Mouse (Mus musculus) mature B cell (primary cell): ENCODE data around the gene 0610040J01Rik.

Experiments
- in situ Hi-C: fragments of 300-500 bp; cut with MboI; formaldehyde crosslinking; loops from 2 replicates; pipeline ENCODE4 v1.14.3; 2019

Gene 0610040J01Rik

GRCm38 (mm10) chr5:63811819-63812508 is at the start of gene 0610040J01Rik:
TSS of gene 0610040J01Rik (plus strand) at chr5:63812363.
- in situ Hi-C loops: loop anchor here (5.0 kb wide), 1 partner anchor 75 kb away; no protein-coding TSS in a partner anchor

DNA sequence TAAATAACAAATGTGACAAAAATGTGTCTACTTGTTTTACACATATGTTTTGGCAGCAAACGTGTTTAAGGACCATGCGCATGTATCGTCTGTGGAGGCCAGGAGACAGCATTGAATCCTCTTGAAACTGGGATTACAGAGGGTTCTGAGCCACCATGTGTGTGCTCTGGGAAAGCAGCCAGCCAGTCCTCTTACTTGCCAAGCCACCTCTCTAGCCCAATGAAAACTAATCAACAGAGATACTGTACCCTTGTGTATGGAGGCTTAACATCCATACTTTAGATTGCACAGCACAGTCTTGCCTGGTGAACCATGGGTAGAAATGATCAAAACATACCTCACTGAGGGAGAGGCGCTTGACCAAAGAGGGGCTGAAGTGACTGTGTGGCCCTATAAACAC is 46.3 kb upstream of the 0610040J01Rik start:
- in situ Hi-C loops: loop anchor here (25.0 kb wide), 1 partner anchor 879 kb away; no protein-coding TSS in a partner anchor

DNA sequence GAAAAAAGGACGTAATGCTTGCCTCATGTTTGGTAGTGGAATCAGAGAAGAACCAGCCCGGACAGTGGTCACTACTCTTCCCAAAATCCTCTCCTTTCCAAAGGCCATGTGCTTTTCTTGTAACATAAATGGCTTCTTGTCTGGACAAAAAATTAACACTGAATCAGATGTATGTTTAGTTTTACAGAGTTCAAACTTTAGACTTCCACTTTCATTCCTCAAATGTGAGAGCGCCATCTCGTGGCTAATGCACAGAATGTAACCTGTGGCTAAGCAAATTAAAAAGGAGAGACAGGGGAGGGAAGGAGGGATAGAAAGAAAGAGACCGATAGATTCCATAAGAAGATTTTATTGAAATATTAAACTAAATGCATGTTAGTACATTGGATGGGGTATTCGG is 45.4 kb upstream of the 0610040J01Rik start:
- in situ Hi-C loops: loop anchor here (25.0 kb wide), 1 partner anchor 879 kb away; no protein-coding TSS in a partner anchor

DNA sequence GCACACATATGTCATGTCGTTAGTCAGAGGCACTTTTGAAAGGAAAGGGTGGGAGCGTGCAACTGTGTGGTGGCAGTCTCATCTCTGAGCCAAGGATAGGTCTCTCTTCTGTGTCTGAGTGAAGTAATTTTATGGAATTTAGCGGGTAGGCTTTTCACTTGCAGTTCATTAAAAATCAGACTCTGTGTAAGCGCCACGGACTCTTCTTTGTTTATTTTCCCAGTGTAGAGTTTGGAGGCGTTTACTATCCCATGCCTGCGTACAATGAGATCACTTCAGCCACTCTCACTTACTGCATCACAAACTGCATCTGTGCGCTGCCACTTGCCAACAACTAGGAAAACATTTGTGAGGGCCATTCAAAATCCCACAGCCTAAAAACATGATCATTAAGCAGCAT is 44.7 kb upstream of the 0610040J01Rik start:
- in situ Hi-C loops: loop anchor here (25.0 kb wide), 1 partner anchor 880 kb away; no protein-coding TSS in a partner anchor

- in situ Hi-C loops: loop anchor here (25.0 kb wide), 1 partner anchor 881 kb away; no protein-coding TSS in a partner anchor
These were observed 43.9 kb upstream of the 0610040J01Rik start for GRCm38 (mm10) chr5:63768220-63768619.

DNA sequence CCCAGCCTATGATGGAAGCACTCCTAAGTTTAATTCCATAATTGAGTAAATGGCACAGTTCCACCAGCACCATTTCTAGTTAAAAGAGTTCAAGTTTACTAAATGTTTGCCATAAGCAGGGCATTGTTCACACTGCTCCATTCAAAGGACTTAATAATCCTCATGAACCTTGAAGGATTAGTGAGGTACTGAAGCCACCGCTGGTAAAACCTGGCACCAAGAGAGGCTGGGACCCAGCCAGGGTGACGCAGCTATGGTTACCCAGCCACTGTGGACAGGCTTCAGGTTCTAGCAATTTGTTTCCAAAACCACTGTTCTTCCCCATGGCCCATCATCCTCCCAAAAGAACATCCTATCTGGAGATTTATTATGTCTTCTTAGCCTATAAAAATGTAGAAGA is 39.2 kb upstream of the 0610040J01Rik start:
- in situ Hi-C loops: loop anchor here (25.0 kb wide), 1 partner anchor 886 kb away; no protein-coding TSS in a partner anchor

- in situ Hi-C loops: loop anchor here (25.0 kb wide), 1 partner anchor 886 kb away; no protein-coding TSS in a partner anchor
These were observed 38.6 kb upstream of the 0610040J01Rik start for GRCm38 (mm10) chr5:63773603-63774002.

DNA sequence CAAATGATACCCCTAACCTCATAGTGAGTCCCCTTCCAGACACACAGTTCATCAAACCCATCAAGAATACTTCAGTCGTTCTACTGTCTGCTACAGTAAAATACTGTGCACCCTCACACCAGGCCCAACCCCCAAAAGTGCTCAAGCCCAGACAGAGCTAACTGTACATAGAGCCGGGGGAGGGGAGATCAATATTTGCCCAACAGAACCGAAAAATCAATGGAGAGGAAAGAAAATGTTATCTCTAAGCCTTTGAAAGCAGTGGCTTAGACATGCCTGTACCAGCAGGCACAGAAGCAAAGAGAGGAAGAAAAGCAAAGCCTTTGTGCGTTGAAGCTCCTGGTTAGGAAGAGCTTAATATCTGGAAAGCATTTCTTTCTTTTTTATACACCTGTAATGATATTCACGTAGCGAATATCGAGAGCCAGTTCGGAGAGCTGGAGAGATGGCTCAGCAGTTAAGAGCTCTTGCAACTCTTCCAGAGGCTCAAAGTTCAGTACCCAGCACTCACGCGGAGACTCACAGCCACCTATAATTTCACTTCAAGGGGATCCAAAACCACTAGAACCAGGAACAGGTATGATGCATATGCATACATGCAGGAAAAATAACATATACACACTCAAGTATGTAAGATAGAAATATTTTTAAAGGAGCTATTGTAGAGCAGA is 23.9 kb upstream of the 0610040J01Rik start:
- in situ Hi-C loops: no loop called here

DNA sequence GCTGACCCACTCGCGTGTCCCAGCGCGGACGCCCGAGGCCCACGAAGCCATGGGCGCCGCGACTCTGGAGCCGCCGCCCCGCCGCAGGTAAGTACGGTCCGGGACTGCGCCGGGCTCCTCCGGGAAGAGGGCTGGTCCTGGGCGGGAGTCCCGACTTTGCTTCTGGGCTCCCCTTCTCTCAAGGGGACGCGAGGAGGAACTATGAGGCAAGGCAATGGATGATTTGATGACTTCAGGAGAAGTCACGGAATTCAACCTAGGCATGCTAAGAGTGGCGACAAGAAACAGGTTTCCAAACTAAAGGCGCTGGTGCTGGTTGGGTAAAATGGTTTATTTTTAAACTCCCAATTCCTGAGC is 324 bp downstream of the 0610040J01Rik start:
- in situ Hi-C loops: loop anchor here (5.0 kb wide), 1 partner anchor 75 kb away; no protein-coding TSS in a partner anchor

DNA sequence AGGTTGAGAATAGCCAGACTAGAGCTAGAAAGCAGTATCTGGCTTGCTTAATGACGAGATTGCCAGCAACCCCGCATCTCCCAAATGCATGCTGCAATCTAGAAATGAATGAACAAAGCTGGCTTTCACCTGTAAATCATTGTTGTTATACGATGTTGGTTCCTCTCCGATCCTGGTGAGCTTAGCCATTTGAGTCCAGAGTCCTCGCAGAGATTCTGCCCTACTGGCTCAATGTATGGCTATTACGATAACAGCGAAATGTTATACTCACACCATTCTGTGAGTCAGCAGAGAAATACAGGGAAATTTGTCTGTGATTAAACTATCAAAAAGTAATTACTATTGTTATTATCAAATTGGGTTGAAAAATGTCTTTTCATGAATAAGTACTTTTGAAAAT is 4.5 kb downstream of the 0610040J01Rik start:
- in situ Hi-C loops: no loop called here

DNA sequence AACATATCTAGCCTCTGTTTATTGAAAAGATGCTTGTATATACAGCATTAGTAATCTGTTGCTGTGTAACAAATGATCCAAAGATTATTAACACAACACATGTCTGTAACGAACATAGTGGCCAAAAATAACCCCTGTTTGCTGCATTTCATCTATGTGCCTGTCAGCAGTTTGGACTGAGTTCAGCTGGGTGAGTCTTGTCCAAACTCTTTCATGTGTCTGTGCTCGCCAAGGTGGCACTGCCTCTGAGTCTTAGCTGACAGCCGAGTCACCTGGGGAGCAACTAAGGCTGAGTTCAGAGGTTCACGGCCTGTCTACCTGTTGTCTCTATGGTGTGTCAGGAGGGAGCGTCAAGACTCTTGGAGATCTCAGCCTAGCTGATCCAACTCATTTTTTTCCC is 5.1 kb downstream of the 0610040J01Rik start:
- in situ Hi-C loops: no loop called here

DNA sequence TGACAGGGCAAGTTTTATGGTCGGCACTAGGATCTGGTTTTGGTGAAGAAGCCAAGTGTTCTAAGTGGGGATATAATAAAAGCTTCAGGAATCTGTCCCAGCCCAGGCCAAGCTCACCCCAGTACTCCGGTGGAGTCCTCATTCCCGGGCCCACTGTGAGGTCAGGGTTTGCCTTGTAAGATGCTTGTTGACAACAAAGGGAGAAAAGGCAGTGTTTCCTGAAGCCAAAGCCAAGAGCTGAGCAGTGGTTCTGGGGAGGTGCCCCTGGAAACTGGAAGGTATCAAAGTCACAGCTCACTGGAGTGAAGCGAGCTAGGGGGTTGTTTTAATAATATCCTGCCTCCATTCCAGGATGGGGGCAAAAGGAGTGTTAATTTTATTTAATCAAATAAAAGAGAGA is 6.8 kb downstream of the 0610040J01Rik start:
- in situ Hi-C loops: no loop called here

- in situ Hi-C loops: no loop called here
These were observed 7.4 kb downstream of the 0610040J01Rik start for GRCm38 (mm10) chr5:63819519-63819918.

- in situ Hi-C loops: no loop called here
These were observed 9.0 kb downstream of the 0610040J01Rik start for GRCm38 (mm10) chr5:63821176-63821575.

GRCm38 (mm10) chr5:63821860-63822259 is 9.7 kb downstream of the 0610040J01Rik start:
- in situ Hi-C loops: no loop called here

DNA sequence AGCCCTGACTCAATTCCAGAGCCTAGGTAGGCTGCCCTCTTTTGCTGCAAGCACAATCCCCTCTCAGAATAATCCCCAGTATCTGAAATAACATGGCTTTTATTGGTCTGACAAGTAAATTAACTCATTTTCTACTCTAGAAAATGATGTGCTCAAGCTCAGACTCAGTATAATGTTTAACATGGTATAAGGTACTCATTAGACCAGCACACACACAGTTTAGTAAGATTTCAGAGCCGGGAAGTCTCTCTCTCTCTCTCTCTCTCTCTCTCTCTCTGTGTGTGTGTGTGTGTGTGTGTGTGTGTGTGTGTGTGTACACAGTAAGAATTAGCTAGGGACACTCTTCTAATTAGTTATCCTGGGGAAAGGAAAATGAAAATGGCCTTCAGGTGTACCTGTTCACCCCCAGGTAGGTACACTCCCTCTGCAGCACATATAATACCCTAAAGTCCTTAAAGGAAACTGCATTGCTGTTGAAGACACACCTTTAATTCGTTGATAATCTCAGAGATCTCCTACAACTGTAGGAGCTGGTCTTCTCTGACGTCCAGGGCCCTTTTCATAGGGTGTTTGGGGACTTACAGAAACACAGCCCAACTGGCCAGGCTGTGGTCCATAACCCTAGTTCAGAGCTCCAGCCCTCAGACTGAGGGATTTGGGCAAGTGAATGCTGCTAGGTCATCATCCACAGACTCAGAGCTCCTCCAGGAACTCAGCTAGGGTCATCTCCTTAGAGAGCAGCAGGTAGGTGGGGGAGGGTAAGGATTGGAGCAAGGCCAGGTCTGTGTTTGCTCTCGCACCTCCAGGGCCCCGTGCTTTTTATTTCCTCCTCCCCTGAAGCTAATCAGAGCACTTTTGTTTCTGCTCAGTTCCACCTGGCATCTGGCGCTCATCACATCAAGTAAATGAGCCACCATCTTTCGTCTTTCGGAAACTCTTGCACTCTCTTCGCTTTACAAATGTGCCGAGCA is 11.5 kb downstream of the 0610040J01Rik start:
- in situ Hi-C loops: no loop called here

- in situ Hi-C loops: no loop called here
These were observed 12.6 kb downstream of the 0610040J01Rik start for GRCm38 (mm10) chr5:63824599-63825350.

GRCm38 (mm10) chr5:63825881-63826280 is 13.7 kb downstream of the 0610040J01Rik start:
- in situ Hi-C loops: no loop called here

- in situ Hi-C loops: no loop called here
These were observed 14.8 kb downstream of the 0610040J01Rik start for GRCm38 (mm10) chr5:63827006-63827405.

DNA sequence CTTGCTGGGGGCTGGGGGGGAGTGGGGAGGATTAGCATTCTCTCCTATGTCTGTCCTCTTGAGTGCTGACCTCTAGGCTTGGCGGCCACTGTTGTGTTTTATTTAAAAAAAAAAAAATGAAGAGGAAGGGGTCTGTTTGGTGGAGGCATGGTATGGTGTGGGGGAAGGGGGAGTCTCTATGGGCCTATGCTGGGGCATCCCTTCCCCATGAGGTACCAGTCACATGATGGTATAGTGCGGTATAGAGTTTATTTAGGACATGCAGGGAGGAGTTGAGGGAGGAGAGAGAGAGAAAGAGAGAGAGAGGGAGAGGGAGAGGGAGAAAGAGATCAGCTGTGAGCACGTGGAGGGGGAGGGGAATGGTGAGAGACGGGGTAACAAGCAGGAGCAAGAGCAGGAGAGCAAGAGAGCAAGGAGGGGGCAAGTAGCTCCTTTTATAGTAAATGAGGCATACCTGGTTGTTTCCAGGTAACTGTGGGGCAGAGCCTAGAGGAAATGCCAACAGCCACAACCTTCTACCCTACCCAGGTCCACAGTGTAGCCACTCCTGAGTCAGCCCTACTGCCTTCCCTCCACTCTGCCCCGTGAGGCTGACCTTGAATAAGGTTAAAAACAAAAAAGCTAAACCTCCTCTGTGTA is 15.4 kb downstream of the 0610040J01Rik start:
- in situ Hi-C loops: no loop called here
